ENCODE assay signal across 10 mouse cellular contexts in the genomic region with DNA sequence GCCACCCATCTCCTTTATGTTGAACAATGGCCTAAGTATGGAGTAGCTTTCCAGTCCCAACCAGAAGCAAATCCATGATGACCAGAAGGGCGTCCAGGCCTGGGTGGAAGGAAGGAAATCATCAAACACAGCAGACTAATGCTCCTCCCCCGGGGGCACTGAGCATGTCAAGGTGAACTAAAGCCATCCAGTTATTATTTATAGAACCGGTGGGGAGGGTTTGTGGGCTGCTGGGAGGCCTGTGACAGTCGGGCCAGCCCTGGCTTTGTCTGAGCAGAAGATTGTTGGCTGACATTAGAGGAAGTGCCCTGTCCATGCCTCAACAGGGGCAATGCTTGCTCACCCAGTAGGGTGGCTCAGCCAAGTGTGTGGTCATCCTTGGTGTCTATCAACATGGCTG.
A peak's percentile ranks its signal among the peaks of the same experiment; 100 is the strongest.
DNase-seq lines count a peak whose midpoint lies in the region; ATAC-seq and TF ChIP-seq lines count a peak whose summit lies in the region.
"Had no signal": no experiment of that assay in that cellular context is flagged by ENCODE, and none has a peak within 500 bp of the region (broad histone marks: within the 10 kb centered on the region; RNA-seq: fewer than 3 reads in every experiment).

No protein-coding gene starts in this region.

- H3K4me1 ChIP-seq in lung, embryonic 14.5 days (ENCODE audit: insufficient read depth): peaks cover 7% of the 10 kb centered on the region
- H3K4me1 ChIP-seq in heart, embryonic 11.5 days (ENCODE audit: control insufficient read depth, insufficient read depth, low read length): peaks cover 9% of the 10 kb centered on the region; the same call in 1 of the 2 replicates

- no peak overlapping the region for H3K4me3 ChIP-seq in lung, embryonic 14.5 days (ENCODE audit: low read depth, low read length)
- H3K4me3 ChIP-seq in heart, embryonic 11.5 days (ENCODE audit: low read depth, low read length): no peak overlapping the region
- H3K4me3 ChIP-seq: left cerebral cortex, adult 2 months had no signal

- H3K27me3 ChIP-seq in lung, embryonic 14.5 days (ENCODE audit: insufficient read depth, low read length): no peaks in the 10 kb centered on the region
- H3K27me3 ChIP-seq in heart, embryonic 11.5 days (ENCODE audit: control insufficient read depth, insufficient read depth, low read length): no peaks in the 10 kb centered on the region
- H3K27me3 ChIP-seq: CH12.LX had no signal

- no peak for TF ChIP-seq CTCF in lung, embryonic 14.5 days (IDR thresholded peaks at IDR 0.05; ENCODE audit: low read depth)

- peak overlapping the region; percentile 84 for H3K27ac ChIP-seq in lung, embryonic 14.5 days (ENCODE audit: low read depth)
- peak overlapping the region; percentile 58; the same call in 1 of the 2 replicates for H3K27ac ChIP-seq in heart, embryonic 11.5 days (ENCODE audit: low read depth, low read length)
- H3K27ac ChIP-seq: left cerebral cortex, adult 2 months had no signal

- WGBS in lung, embryonic 14.5 days: 70% methylated on average over 4 of the region's 4 CpGs
- WGBS in heart, embryonic 11.5 days (ENCODE audit: insufficient replicate concordance): 51% methylated on average over 4 of the region's 4 CpGs

- DNase-seq in lung, embryonic 14.5 days: peak; percentile 54
- no peak for DNase-seq in lung, adult 18-20 months
- DNase-seq in kidney, postnatal 14 days: peak; percentile 72
- DNase-seq in skeletal muscle tissue, adult 2 months (ENCODE audit: low read depth, low spot score): peak; percentile 13
- DNase-seq in urinary bladder, postnatal 25 days (ENCODE audit: low spot score): no peak
- DNase-seq in layer of hippocampus, postnatal 25 days (ENCODE audit: extremely low spot score in 1 of 2, low spot score in 1 of 2): no peak

- H3K36me3 ChIP-seq in lung, embryonic 14.5 days (ENCODE audit: insufficient read depth): no peaks in the 10 kb centered on the region
- H3K36me3 ChIP-seq in heart, embryonic 11.5 days (ENCODE audit: control insufficient read depth, insufficient read depth, low read length): no peaks in the 10 kb centered on the region

- no peak overlapping the region for H3K4me2 ChIP-seq in lung, embryonic 14.5 days
- no peak overlapping the region for H3K4me2 ChIP-seq in heart, embryonic 11.5 days

- no peaks in the 10 kb centered on the region for H3K9me3 ChIP-seq in lung, embryonic 14.5 days (ENCODE audit: low read depth, low read length)
- no peaks in the 10 kb centered on the region for H3K9me3 ChIP-seq in heart, embryonic 11.5 days (replicated peaks; ENCODE audit: control insufficient read depth, low read length)

- H3K9ac ChIP-seq in lung, embryonic 14.5 days: no peak overlapping the region
- H3K9ac ChIP-seq in heart, embryonic 11.5 days (ENCODE audit: low read depth, low read length): no peak overlapping the region

- peak; percentile 29; the same call in 1 of the 2 replicates for ATAC-seq in lung, embryonic 14.5 days (ENCODE audit: insufficient read depth)
- ATAC-seq in heart, embryonic 11.5 days (replicated peaks; ENCODE audit: insufficient number of reproducible peaks, low FRiP score, low TSS enrichment): no peak
- ATAC-seq in erythroblast, adult 5-6 weeks (replicated peaks; ENCODE audit: low FRiP score, poor library complexity, severe bottlenecking): no peak

Comparison
In these comparisons a context has a peak if more than half of its experiments do, and no peak if none do; other contexts are left out.
1. DNase-seq: peak in lung, embryonic 14.5 days (single experiment), kidney, postnatal 14 days (single experiment) and skeletal muscle tissue, adult 2 months (single experiment); none in lung, adult 18-20 months (0 of 2), urinary bladder, postnatal 25 days (single experiment) and layer of hippocampus, postnatal 25 days (0 of 2).